Mouse (Mus musculus): ENCODE measurements around the gene Gm12800. TPM values are rescaled to one million over a fixed set of nuclear protein-coding genes. Genes with fewer than 3 reads are reported as not detected.
"Not testable (repeated sequence)": the region's sequence is repeated elsewhere in the genome, so short reads cannot be mapped to it uniquely, and the experiment has no call there.

The Gm12800 gene
- polyA plus RNA-seq, 1 experiment, result 0.42 TPM

DNA sequence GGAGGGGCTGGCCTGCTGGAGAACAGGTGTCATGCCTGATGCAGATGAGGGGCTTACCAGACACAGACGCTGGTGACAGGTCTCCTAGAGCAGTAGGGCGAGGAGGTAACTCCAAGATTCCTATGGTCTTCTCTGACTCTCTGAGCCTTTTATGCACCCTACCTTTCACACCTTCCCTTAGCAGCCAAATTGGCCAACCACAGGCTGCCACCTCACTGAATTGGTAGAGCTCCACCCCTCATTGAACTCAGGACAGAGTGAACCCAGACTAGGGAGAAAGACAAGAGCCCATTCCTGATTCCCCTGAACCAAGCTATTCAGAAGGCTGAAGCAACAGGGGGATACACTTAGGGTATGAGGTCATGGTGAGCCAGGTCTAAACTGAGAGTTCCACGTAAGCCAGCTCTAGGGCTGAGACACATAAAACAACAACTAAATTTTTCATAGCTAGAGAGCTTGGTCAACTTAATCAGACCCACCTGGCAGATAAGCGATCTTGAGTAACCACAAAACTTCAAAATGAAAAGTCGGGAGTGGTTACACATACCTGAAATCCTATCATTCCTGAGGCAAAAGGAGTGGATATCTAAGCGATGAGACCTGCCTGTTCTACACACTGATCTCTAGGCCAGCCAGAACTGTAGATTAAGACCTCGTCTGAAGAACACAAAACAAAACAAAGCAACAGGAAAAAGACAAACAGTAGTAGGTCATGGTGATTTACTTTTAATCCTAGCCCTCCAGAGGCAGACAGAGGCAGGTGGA, 15.1 kb upstream of the Gm12800 start, which contains the start of gene C130073F10Rik:
Gene C130073F10Rik (minus strand): TSS at position 134 of the 765 bp plus-strand sequence.
- Histone ChIP-seq H3K4me3 (ENCODE audit: low read depth, low read length) (no peak within 1 kb of the TSS), H3K4me1 (ENCODE audit: control insufficient read depth, insufficient read depth, low read length) (peaks cover 5% of the 10 kb centered on the region), H3K36me3 (ENCODE audit: control insufficient read depth, insufficient read depth, low read length, poor library complexity, severe bottlenecking) (no peaks in the 10 kb centered on the region), H3K27ac (ENCODE audit: insufficient read depth, low read length) (no peak within 1 kb of the TSS), H3K9me3 (replicated peaks; ENCODE audit: control insufficient read depth, insufficient read depth, low read length, poor library complexity, severe bottlenecking) (peaks cover 1% of the 10 kb centered on the region; the same call in 1 of the 2 replicates), H3K27me3 (ENCODE audit: control insufficient read depth, insufficient read depth, low read length, poor library complexity, severe bottlenecking) (no peaks in the 10 kb centered on the region), H3K9ac (ENCODE audit: low read depth, poor library complexity, severe bottlenecking) (no peak within 1 kb of the TSS)
- TF ChIP-seq CTCF (IDR thresholded peaks at IDR 0.05; ENCODE audit: low read depth, low read length), result no peak
- TF ChIP-seq POLR2A (IDR thresholded peaks at IDR 0.05; ENCODE audit: insufficient read depth, low read length), result no peak
- TF ChIP-seq EP300 (IDR thresholded peaks at IDR 0.05; ENCODE audit: insufficient read depth, low read depth, low read length), result no peak

DNA sequence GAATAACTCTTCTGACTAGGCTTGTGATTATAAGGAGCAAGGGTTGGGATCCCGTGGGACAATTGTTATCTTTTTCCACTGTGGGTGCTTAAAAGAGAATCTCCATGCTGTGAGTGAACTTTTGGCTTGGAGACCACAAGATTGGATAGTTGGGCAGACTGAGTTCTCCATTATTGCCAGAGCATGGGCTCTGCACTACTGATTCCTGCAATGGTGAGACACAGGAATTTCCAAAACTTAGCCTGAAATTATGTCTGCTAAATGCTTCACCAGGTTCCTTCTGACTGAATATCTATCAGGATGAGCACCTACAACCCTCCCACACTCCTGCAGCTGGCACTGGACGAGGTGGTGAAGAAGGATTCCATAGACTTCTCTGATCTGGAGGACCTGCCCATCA, 31.2 kb downstream of the Gm12800 start, which contains the start of gene Gm12794:
Gene Gm12794 (plus strand): TSS at position 301 of the 400 bp plus-strand sequence.
- H3K27ac ChIP-seq (ENCODE audit: insufficient read depth, low read length); H3K4me1 ChIP-seq (ENCODE audit: control insufficient read depth, insufficient read depth, low read length); H3K36me3 ChIP-seq (ENCODE audit: control insufficient read depth, insufficient read depth, low read length, poor library complexity, severe bottlenecking); H3K9ac ChIP-seq (ENCODE audit: low read depth, poor library complexity, severe bottlenecking); H3K4me3 ChIP-seq (ENCODE audit: low read depth, low read length); H3K9me3 ChIP-seq (replicated peaks; ENCODE audit: control insufficient read depth, insufficient read depth, low read length, poor library complexity, severe bottlenecking); H3K27me3 ChIP-seq (ENCODE audit: control insufficient read depth, insufficient read depth, low read length, poor library complexity, severe bottlenecking): not testable (repeated sequence)

Other genes with a start within 250 kb of the Gm12800 start
- 1.6 and 1.7 TPM in 2 replicates for gene Lepr, start 191.7 kb upstream of the Gm12800 start, polyA plus RNA-seq (2011; ENCODE audit: insufficient read depth, insufficient read length, low read depth, missing spikeins)
- gene B020004J07Rik, start 65.1 kb upstream of the Gm12800 start, polyA plus RNA-seq (2011; ENCODE audit: insufficient read depth, insufficient read length, low read depth, missing spikeins), result not detected in 2 replicates
- 3.7 and 4.9 TPM in 2 replicates for gene C130073F10Rik, start 15.3 kb upstream of the Gm12800 start, polyA plus RNA-seq (2011; ENCODE audit: insufficient read depth, insufficient read length, low read depth, missing spikeins)
- gene Gm12794, start 31.3 kb downstream of the Gm12800 start, polyA plus RNA-seq (2011; ENCODE audit: insufficient read depth, insufficient read length, low read depth, missing spikeins), result not detected in 2 replicates
- gene Gm12790, start 71.9 kb downstream of the Gm12800 start, polyA plus RNA-seq (2011; ENCODE audit: insufficient read depth, insufficient read length, low read depth, missing spikeins), result not detected in 2 replicates
- gene Gm12789, start 77.5 kb downstream of the Gm12800 start, polyA plus RNA-seq (2011; ENCODE audit: insufficient read depth, insufficient read length, low read depth, missing spikeins), result not detected in 2 replicates
- gene Pde4b, start 178.4 kb downstream of the Gm12800 start, polyA plus RNA-seq (2011; ENCODE audit: insufficient read depth, insufficient read length, low read depth, missing spikeins), result 0.81 and 0.87 TPM in 2 replicates

Data from ES-Bruce4 (cell line).